Mouse (Mus musculus) stomach, embryonic 15.5 days (tissue): Measurements from ENCODE around the gene Cldn34b1. TPM values are rescaled to one million over a fixed set of nuclear protein-coding genes. Genes with fewer than 3 reads are reported as not detected.
"Not testable (repeated sequence)": the region's sequence is repeated elsewhere in the genome, so short reads cannot be mapped to it uniquely, and the experiment has no call there.

Experiments used
- ATAC-seq: fragments of 200-750 bp; cut with Nextera tagmentation; 2 replicates; pipeline ENCODE4 v1.8.0; 2017; ENCODE audit warnings: low read depth, moderate number of reproducible peaks, moderate TSS enrichment; ENCODE audit not compliant: insufficient read depth, low FRiP score
- H3K27ac ChIP-seq: fragments of 300-500 bp; sonication (generic); 2 replicates; pipeline ENCODE4 v1.5.1; 2015; ENCODE audit warnings: mild to moderate bottlenecking, inconsistent platforms
- H3K27me3 ChIP-seq: fragments of 300-500 bp; sonication (generic); replicated peaks from 2 replicates; pipeline ENCODE4 v1.6.1; 2015; ENCODE audit warnings: inconsistent platforms
- H3K36me3 ChIP-seq: fragments of 300-500 bp; sonication (generic); 2 replicates; pipeline ENCODE4 v1.6.1; 2015; ENCODE audit warnings: inconsistent platforms
- H3K4me1 ChIP-seq: fragments of 300-500 bp; sonication (generic); 2 replicates; pipeline ENCODE4 v1.6.1; 2015; ENCODE audit warnings: inconsistent platforms
- H3K4me2 ChIP-seq: fragments of 300-500 bp; sonication (generic); 2 replicates; pipeline ENCODE4 v1.6.1; 2015; ENCODE audit warnings: mild to moderate bottlenecking, inconsistent platforms
- H3K4me3 ChIP-seq: fragments of 300-500 bp; sonication (generic); replicated peaks from 2 replicates; pipeline ENCODE4 v1.5.1; 2015; ENCODE audit warnings: inconsistent platforms
- H3K9ac ChIP-seq: fragments of 300-500 bp; sonication (generic); 2 replicates; pipeline ENCODE4 v1.6.1; 2015; ENCODE audit warnings: inconsistent platforms
- H3K9me3 ChIP-seq: fragments of 300-500 bp; sonication (generic); 2 replicates; pipeline ENCODE4 v1.6.1; 2016; ENCODE audit warnings: inconsistent platforms
- WGBS: fragments of 180-500 bp; shearing (Covaris S2); methylation state at CpG from one replicate; pipeline ENCODE4 v1.1.7; 2015; 5-methylcytosine and 5-hydroxymethylcytosine counted together
- polyA plus RNA-seq: library from polyadenylated mRNA; unstranded; fragments of >200 nt; fragmentation: Nextera tagmentation; extraction: Ambion mirVana; gene quantifications from 2 replicates; pipeline ENCODE4 v1.2.1, GENCODE M21; 2015

The Cldn34b1 gene
- not detected in 2 replicates for polyA plus RNA-seq

- H3K4me3 ChIP-seq, H3K9me3 ChIP-seq, H3K27me3 ChIP-seq, H3K4me1 ChIP-seq, H3K27ac ChIP-seq, H3K9ac ChIP-seq, ATAC-seq, H3K36me3 ChIP-seq, H3K4me2 ChIP-seq: not testable (repeated sequence)
- 80% methylated on average over 3 of the region's 3 CpGs for WGBS
Measured at GRCm38 (mm10) chrX:154890167-154890566, at the start of gene Cldn34b1. Cldn34b1 (minus strand) TSS chrX:154890267.

DNA sequence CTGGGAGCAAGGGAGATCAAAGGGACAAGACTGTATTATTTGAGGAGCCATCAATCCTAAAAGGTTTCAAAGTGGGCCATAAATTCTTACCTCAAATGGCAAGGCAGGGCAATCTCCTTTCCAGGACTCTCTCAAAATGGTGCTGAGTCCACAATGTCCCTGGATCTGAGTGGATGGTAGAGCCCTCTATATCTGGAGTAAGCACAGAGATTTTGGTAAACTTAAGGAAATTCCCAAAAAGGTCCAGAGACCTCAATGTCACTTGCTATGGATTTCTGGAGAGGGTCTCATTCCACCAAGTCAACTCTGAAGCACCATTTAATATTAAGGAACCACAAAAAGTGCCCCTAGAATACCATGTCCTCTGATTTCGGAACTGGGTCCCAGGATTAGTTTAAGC, 45.8 kb upstream of the Cldn34b1 start, which contains the start of gene Magea6:
Magea6 (minus strand) TSS at position 101 of the 400 bp plus-strand sequence.
- H3K9ac ChIP-seq, H3K9me3 ChIP-seq, H3K27ac ChIP-seq, H3K4me2 ChIP-seq, H3K27me3 ChIP-seq, H3K4me1 ChIP-seq, H3K36me3 ChIP-seq, H3K4me3 ChIP-seq, ATAC-seq: not testable (repeated sequence)
- WGBS: 54% methylated on average over 1 of the region's 1 CpGs

Other genes with a start within 250 kb of the Cldn34b1 start
- gene Magea6, start 45.7 kb upstream of the Cldn34b1 start, polyA plus RNA-seq: not detected in 2 replicates
- gene Magea3, start 59.2 kb upstream of the Cldn34b1 start, polyA plus RNA-seq: not detected in 2 replicates
- not detected in 2 replicates for gene Magea8, start 105.6 kb upstream of the Cldn34b1 start, polyA plus RNA-seq
- not detected in 2 replicates for gene Magea5, start 172.9 kb upstream of the Cldn34b1 start, polyA plus RNA-seq
- not detected in 2 replicates for gene Magea1, start 199.5 kb upstream of the Cldn34b1 start, polyA plus RNA-seq
- gene Magea2, start 203.4 kb upstream of the Cldn34b1 start, polyA plus RNA-seq: 0.10 TPM in 1 of 2 replicates, not detected in the other
- gene Cldn34b2, start 238.1 kb upstream of the Cldn34b1 start, polyA plus RNA-seq: not detected in 2 replicates